Mouse (Mus musculus) cerebellum, postnatal 4 days (tissue): ENCODE measurements around the gene Morc1.

Experiments
- DNase-seq, 2 experiments: peaks; one replicate each; pipeline ENCODE4 v3.0.0; 2022; ENCODE audit warnings: low spot score in 2 of 2, mixed read lengths in 1 of 2

Gene Morc1

DNA sequence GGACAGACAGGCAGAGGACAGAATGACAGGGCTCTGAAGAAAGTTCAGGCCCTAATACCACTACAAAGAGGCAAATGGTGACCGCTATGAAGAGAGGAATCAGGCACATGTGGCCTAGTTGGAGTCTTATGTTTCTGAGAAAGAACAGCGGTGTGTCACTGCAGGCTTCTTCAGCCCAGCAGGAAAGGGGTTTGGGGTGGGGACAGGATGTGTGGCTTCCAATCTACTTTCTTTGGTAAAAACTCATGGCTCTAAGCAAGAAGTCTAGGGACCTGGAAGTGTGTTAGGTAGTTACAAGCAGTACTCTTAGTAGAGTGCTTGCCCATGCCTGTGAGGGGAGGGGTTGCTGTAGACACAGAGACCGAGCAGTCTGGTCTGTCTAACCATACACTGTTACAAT lies 196.3 kb downstream of the Morc1 start:
- no peak for DNase-seq

- DNase-seq: no peak
These were observed 198.7 kb downstream of the Morc1 start for GRCm38 (mm10) chr16:48629710-48630109.

- DNase-seq: no peak
These were observed 199.4 kb downstream of the Morc1 start for GRCm38 (mm10) chr16:48630466-48630865.

DNA sequence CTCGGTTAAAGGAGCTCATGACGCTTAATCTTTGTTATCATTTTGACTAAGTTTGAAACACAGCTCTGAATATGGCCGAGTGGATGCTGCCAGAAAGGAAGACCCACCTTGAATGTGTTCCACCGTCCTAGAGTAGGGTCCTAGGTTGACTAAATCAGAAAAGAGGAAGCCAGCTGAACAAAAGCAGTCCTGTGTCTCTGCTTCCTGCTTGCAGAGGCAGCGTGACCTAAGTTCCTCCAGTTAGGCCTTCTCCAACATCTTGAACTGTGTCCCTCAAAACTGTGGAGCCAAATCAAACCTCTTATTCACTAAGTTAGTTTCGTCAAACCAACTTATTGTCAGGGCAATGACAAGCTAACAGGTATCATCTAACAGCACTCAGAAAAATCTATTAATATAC lies 201.3 kb downstream of the Morc1 start:
- DNase-seq: no peak

- DNase-seq: no peak
These were observed 215.2 kb downstream of the Morc1 start for GRCm38 (mm10) chr16:48646246-48646645.

DNA sequence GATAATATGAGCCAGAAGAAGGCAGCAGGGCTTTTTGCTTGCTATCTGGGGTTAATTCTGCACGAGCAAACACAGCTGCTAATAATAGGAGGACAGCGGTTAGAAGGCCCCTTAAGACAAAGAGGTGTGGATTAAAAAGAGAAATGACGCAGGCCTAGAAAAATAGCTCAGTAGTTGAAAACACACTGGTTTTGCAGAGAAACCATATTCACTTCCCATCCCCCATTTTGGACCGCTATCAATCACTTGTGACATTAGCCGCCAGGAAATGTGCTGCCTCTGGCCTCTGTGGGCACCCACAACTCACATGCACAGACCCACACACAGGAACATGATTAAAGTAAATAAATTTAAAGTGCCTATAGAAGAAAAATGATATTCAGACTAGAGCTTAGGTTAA lies 240.7 kb downstream of the Morc1 start:
- no peak for DNase-seq

DNA sequence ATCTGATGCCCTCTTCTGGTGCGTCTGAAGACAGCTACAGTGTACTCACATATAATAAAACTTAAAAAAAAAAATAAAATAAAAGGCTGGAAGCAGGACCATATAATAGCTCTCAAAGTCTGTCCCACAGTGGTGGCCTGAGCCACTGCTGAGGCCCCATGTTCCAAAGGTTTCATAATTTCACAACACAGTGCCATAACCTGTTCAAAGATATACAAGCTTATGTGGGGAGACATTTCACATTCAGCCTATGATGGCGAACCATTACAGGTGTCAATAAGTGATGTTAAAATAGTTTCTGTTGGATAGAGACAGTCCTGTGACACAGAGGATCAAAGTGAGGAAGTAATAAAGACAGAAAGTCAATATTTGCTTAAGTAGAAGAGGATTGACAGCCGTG lies 241.6 kb downstream of the Morc1 start:
- DNase-seq: no peak

DNA sequence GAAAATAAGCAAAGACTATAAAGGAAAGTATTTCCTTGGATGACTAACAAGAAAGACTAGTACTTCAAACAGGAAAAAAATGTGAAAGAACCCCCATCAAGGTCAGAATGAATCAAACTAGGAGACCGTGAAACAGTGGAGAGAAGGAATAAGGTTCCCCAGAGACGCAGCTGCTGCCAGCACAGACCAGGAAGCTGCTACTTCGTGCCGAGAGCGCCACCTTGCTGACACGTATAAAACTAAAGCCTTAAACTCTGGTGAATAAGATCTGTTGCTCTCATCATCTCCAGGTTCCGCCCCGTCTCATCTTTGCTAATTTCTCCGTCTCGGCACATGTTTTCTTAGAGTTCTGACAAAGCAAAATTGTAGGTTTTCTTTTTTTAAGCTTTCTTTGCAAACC lies 244.6 kb downstream of the Morc1 start:
- DNase-seq: peak; percentile 37 to 83

GRCm38 (mm10) chr16:48676205-48676604 lies 245.2 kb downstream of the Morc1 start:
- DNase-seq: no peak

- no peak for DNase-seq
These were observed 246.3 kb downstream of the Morc1 start for GRCm38 (mm10) chr16:48677381-48677780.

- no peak for DNase-seq
These were observed 247.0 kb downstream of the Morc1 start for GRCm38 (mm10) chr16:48678029-48678428.
